7 mouse cellular contexts compared by ENCODE assay signal in the genomic region with DNA sequence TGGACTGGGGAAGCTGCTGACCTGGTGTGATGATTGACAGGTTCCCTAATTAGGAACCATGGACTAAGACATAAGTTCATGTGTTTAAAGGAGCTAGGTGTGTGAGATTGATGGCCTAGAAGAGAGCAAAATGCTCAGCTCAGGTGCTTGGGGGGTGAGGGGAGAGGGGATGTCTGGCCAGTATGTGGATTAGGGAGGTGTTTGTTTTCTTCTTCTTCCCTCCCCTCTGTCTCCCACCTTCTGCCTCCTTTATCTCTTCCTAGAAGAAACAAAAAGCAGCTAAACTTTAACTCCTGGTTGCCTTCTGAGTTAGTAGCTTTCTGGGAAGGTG.
DNase-seq lines count a peak whose midpoint lies in the region; ATAC-seq lines count a peak whose summit lies in the region.

No protein-coding gene starts in this region.

- no peak overlapping the region; the same call in 1 of the 2 replicates for H3K9ac ChIP-seq in neural tube, embryonic 11.5 days (ENCODE audit: low read length)

- H3K4me3 ChIP-seq in neural tube, embryonic 11.5 days (ENCODE audit: low read depth, low read length), result no peak overlapping the region
- peak overlapping the region; percentile 29 for H3K4me3 ChIP-seq in hindbrain, embryonic 10.5 days
- H3K4me3 ChIP-seq in megakaryocyte, embryonic 14.5 days (replicated peaks), result peak overlapping the region; percentile 11

- ATAC-seq in neural tube, embryonic 11.5 days (ENCODE audit: insufficient read depth, low FRiP score, low TSS enrichment), result no peak

- no peaks in the 10 kb centered on the region for H3K36me3 ChIP-seq in neural tube, embryonic 11.5 days (ENCODE audit: control insufficient read depth, insufficient read depth, low read length)
- H3K36me3 ChIP-seq in hindbrain, embryonic 10.5 days, result no peaks in the 10 kb centered on the region
- no peaks in the 10 kb centered on the region for H3K36me3 ChIP-seq in megakaryocyte, embryonic 14.5 days (replicated peaks; ENCODE audit: low read length)

- no peaks in the 10 kb centered on the region for H3K9me3 ChIP-seq in neural tube, embryonic 11.5 days (ENCODE audit: control insufficient read depth, low read length)
- peaks cover 3% of the 10 kb centered on the region; the same call in 1 of the 2 replicates for H3K9me3 ChIP-seq in hindbrain, embryonic 10.5 days
- H3K9me3 ChIP-seq in megakaryocyte, embryonic 14.5 days, result peaks cover 15% of the 10 kb centered on the region; the same call in 1 of the 2 replicates

- peak overlapping the region; percentile 21 for H3K4me2 ChIP-seq in neural tube, embryonic 11.5 days (ENCODE audit: low read depth)

- H3K27me3 ChIP-seq in neural tube, embryonic 11.5 days (ENCODE audit: control insufficient read depth, insufficient read depth, low read length), result no peaks in the 10 kb centered on the region
- no peaks in the 10 kb centered on the region for H3K27me3 ChIP-seq in hindbrain, embryonic 10.5 days (ENCODE audit: insufficient read depth, poor library complexity, severe bottlenecking)
- H3K27me3 ChIP-seq in megakaryocyte, embryonic 14.5 days (replicated peaks), result peaks cover 9% of the 10 kb centered on the region

- 0 out of 2 replicates have a peak overlapping the region, but pooled peaks have one; percentile 15 for H3K27ac ChIP-seq in neural tube, embryonic 11.5 days (ENCODE audit: low read depth, low read length)
- H3K27ac ChIP-seq in hindbrain, embryonic 10.5 days, result peak overlapping the region; percentile 69

- DNase-seq in neural tube, embryonic 11.5 days (ENCODE audit: low spot score), result no peak
- no peak for DNase-seq in neural tube, embryonic 10.5 days (ENCODE audit: extremely low spot score, low spot score)
- DNase-seq in hindbrain, embryonic 10.5 days (ENCODE audit: low spot score), result no peak
- no peak for DNase-seq in B cell, adult 2 months
- DNase-seq in cerebellum, adult 18-20 months, result no peak
- DNase-seq in right cerebral cortex, adult 2 months (ENCODE audit: low spot score in 2 of 2), result no peak

- peaks cover 20% of the 10 kb centered on the region for H3K4me1 ChIP-seq in neural tube, embryonic 11.5 days (ENCODE audit: control insufficient read depth, insufficient read depth, low read length)
- H3K4me1 ChIP-seq in hindbrain, embryonic 10.5 days (replicated peaks), result peaks cover 55% of the 10 kb centered on the region
- H3K4me1 ChIP-seq in megakaryocyte, embryonic 14.5 days, result peaks cover 8% of the 10 kb centered on the region; the same call in 1 of the 2 replicates
